Mouse (Mus musculus): Measurements from ENCODE around the gene Gm9045. TPM values are rescaled to one million over a fixed set of nuclear protein-coding genes. Genes with fewer than 3 reads are reported as not detected.
"Not testable (repeated sequence)": the region's sequence is repeated elsewhere in the genome, so short reads cannot be mapped to it uniquely, and the experiment has no call there.

Gm9045 gene
- total RNA-seq (2021) = not detected
- long read RNA-seq, experiment 1 = 0 reads
- long read RNA-seq, experiment 2 = 0 reads

DNA sequence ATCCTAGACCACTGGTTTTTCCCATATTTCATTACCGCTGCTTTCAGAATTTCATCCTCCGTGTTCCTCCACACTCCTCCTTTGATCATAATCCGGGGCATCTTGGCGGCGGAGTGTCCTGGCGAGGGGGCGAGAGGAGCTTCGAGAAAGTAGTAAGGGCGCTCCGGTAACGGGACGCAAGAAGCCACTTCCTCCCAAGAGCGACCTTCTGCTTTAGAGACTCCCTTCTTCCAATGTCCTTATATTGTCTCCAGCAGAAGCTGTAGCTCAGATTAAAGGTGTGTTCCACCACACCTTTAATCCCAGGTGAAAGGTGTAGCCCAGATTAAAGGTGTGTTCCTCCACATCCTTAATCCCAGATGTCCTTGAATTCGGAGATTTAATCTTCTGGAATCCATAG is at the start of gene Gm9045:
Gene Gm9045, minus strand, starts transcription at position 101 of the 400 bp plus-strand sequence.
- DNase-seq; intact Hi-C loops (cut with DNase I): not testable (repeated sequence)

DNA sequence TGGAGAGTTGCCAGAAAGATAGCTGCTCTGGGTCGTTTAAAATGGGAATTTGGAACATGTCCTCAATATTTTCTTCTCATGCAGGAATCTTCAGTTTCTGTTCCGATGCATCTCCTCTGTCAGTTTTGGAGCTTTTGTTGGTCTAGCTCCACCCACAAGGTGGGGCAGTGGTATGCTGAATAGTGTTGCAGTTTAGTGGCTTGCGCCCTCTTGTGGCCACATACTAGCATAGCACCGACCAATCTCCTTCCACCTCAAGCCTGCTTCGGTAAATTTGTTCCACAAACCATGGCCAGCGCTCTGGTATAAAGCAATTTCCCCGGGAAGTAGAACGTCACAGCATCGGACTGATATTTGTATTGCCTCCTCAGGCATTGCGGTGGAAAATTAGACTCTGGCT is 32.8 kb upstream of the Gm9045 start:
- peak; percentile 60 to 63 for DNase-seq
- intact Hi-C loops (cut with DNase I) = no loop called here

DNA sequence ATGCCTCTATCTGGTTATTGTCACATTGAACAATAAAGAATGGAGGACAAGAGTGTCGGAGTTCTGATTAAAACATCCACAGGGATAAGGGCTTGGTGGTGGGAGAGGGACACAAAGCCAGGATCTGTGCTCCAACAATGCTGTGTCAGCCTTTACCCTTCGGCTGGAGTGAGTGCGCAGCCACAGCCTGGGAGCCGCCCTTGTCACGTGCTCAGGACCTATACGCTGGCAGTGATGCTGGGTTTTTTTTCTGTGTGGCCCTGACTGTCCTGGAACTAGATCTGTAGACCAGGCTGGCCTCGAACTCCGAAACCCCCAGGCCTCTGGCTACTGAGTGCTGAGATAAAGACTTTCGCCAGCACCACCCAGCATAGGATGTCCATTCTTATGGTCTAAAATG is 31.9 kb upstream of the Gm9045 start:
- intact Hi-C loops (cut with DNase I) = no loop called here

DNA sequence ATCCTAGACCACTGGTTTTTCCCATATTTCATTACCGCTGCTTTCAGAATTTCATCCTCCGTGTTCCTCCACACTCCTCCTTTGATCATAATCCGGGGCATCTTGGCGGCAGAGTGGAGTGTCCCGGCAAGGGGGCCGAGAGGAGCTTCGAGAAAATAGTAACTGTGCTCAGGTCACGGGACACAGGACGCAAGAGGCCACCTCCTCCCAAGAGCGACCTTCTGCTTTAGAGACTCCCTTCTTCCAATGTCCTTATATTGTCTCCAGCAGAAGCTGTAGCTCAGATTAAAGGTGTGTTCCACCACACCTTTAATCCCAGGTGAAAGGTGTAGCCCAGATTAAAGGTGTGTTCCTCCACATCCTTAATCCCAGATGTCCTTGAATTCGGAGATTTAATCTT is 16.4 kb upstream of the Gm9045 start, which contains the start of gene Gm9049:
Gene Gm9049, minus strand, starts transcription at position 101 of the 400 bp plus-strand sequence.
- intact Hi-C loops (cut with DNase I); DNase-seq: not testable (repeated sequence)

More for the DNA sequence above, 31.9 kb upstream of the Gm9045 start:
- DNase-seq = no peak

DNA sequence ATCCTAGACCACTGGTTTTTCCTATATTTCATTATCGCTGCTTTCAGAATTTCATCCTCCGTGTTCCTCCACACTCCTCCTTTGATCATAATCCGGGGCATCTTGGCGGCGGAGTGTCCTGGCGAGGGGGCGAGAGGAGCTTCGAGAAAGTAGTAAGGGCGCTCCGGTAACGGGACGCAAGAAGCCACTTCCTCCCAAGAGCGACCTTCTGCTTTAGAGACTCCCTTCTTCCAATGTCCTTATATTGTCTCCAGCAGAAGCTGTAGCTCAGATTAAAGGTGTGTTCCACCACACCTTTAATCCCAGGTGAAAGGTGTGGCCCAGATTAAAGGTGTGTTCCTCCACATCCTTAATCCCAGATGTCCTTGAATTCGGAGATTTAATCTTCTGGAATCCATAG is 10.9 kb upstream of the Gm9045 start, which contains the start of gene Gm9048:
Gene Gm9048, minus strand, starts transcription at position 101 of the 400 bp plus-strand sequence.
- DNase-seq; intact Hi-C loops (cut with DNase I): not testable (repeated sequence)

DNA sequence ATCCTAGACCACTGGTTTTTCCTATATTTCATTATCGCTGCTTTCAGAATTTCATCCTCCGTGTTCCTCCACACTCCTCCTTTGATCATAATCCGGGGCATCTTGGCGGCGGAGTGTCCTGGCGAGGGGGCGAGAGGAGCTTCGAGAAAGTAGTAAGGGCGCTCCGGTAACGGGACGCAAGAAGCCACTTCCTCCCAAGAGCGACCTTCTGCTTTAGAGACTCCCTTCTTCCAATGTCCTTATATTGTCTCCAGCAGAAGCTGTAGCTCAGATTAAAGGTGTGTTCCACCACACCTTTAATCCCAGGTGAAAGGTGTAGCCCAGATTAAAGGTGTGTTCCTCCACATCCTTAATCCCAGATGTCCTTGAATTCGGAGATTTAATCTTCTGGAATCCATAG is 5.5 kb upstream of the Gm9045 start, which contains the start of gene Gm9046:
Gene Gm9046, minus strand, starts transcription at position 101 of the 400 bp plus-strand sequence.
- DNase-seq; intact Hi-C loops (cut with DNase I): not testable (repeated sequence)

DNA sequence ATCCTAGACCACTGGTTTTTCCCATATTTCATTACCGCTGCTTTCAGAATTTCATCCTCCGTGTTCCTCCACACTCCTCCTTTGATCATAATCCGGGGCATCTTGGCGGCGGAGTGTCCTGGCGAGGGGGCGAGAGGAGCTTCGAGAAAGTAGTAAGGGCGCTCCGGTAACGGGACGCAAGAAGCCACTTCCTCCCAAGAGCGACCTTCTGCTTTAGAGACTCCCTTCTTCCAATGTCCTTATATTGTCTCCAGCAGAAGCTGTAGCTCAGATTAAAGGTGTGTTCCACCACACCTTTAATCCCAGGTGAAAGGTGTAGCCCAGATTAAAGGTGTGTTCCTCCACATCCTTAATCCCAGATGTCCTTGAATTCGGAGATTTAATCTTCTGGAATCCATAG is 5.3 kb downstream of the Gm9045 start, which contains the start of gene Gm9044:
Gene Gm9044, minus strand, starts transcription at position 101 of the 400 bp plus-strand sequence.
- intact Hi-C loops (cut with DNase I); DNase-seq: not testable (repeated sequence)

DNA sequence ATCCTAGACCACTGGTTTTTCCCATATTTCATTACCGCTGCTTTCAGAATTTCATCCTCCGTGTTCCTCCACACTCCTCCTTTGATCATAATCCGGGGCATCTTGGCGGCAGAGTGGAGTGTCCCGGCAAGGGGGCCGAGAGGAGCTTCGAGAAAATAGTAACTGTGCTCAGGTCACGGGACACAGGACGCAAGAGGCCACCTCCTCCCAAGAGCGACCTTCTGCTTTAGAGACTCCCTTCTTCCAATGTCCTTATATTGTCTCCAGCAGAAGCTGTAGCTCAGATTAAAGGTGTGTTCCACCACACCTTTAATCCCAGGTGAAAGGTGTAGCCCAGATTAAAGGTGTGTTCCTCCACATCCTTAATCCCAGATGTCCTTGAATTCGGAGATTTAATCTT is 10.8 kb downstream of the Gm9045 start, which contains the start of gene Gm9040:
Gene Gm9040, minus strand, starts transcription at position 101 of the 400 bp plus-strand sequence.
- intact Hi-C loops (cut with DNase I); DNase-seq: not testable (repeated sequence)

DNA sequence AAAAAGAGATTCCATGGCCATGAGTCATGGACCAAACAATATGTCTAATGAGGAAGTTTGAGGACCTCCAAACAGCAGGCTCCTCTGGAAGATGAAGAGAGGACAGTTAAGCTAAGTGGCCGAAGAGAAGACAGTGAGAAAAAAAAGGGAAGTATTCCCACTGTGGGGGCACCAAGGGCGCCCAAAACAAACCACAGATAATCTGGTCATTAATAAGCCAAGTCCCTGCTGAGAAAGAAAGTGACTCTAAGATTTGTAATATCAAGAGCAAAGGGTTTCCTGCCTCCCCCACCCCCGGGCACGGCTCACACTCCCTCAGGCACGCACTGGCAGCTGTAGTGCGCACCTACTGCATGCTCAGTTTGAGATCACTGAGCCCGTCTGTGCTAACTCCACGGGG is 18.6 kb downstream of the Gm9045 start:
- intact Hi-C loops (cut with DNase I) = no loop called here

DNA sequence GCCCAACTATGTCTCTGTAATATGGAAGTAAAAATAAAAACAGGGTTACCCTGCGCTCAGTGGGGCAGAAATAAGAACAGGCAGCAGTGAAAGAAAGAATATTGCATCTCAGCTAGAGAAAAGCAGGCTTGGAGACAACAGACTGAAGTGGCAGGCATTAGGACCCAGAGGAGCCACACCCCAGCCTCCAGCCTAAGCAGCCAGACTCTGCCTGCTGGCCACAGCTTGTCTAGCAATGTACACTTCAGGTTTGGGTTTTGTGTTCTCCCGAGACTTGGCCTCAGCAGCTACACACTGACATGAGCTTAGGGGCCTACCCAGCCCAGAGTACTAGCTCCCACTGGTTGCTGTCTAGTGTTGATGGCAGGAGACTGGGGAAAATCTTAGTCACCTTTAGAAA is 35.5 kb downstream of the Gm9045 start:
- DNase-seq; intact Hi-C loops (cut with DNase I): not testable (repeated sequence)

More for the DNA sequence above, 18.6 kb downstream of the Gm9045 start:
- no peak for DNase-seq

DNA sequence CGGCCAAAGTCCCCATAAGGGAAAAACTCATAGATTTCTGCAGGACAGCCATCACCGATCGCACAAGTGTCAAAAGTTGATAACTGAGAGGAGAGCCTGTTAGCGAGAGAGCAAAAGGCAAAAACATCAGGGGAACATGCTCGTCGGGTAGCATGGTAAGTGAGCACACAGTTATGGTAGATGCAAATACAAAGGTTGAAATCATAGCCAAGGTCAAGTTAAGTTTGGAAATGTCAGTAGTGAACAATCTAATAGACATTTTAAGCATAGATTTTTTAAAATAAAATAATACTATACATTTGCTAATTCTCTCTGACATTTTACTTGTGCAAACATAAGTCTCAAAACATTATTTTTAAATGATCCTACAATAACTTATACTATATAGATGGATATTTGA is 42.7 kb downstream of the Gm9045 start, which contains the start of gene Iltifb:
Gene Iltifb, minus strand, starts transcription at position 101 of the 400 bp plus-strand sequence.
- DNase-seq = no peak
- intact Hi-C loops (cut with DNase I) = no loop called here

Other genes starting within 250 kb of the Gm9045 start
- gene Mdm1, start 196.0 kb downstream of the Gm9045 start, total RNA-seq (2021) = 1 to 10 TPM; 1.9 to 3.0 TPM
- gene Il22, start 132.9 kb downstream of the Gm9045 start, total RNA-seq (2021) = not detected
- under 1 TPM; 0.47 to 0.48 TPM for gene Gm32717, start 97.1 kb downstream of the Gm9045 start, total RNA-seq (2021)
- under 1 TPM; 0.47 to 0.48 TPM for gene Gm32802, start 79.1 kb downstream of the Gm9045 start, total RNA-seq (2021)
- gene Iltifb, start 42.8 kb downstream of the Gm9045 start, total RNA-seq (2021) = not detected
- gene Gm9040, start 10.9 kb downstream of the Gm9045 start, total RNA-seq (2021) = not detected
- not detected for gene Gm9044, start 5.4 kb downstream of the Gm9045 start, total RNA-seq (2021)
- not detected for gene Gm9046, start 5.4 kb upstream of the Gm9045 start, total RNA-seq (2021)
- not detected for gene Gm9048, start 10.8 kb upstream of the Gm9045 start, total RNA-seq (2021)
- gene Gm9049, start 16.3 kb upstream of the Gm9045 start, total RNA-seq (2021) = not detected
- gene Ifng, start 103.2 kb upstream of the Gm9045 start, total RNA-seq (2021) = not detected

Data from gastrocnemius, postnatal 36 days (tissue).